Mouse (Mus musculus): ENCODE results near the gene Cend1.

The Cend1 gene

DNA sequence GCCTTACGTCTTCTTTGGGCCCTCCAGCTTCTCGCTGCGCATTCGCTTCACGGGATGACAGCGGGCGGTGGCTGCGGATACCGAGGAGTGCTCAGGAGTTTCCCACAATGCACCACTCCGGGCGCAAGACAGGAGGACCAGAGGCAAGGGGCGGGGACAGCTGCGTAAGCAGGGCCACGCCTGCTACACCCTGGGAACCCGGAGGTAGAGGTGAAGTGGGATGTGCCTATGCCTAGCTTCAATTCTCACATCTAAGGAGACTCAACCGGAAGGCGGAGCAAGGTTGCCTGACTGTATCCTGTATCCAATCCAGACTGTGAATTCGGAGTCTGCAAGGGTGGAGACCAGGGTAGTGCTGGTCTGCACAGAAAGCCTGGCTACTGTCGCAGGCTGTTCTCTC is at the start of gene Cend1:
Cend1 (minus strand) TSS at position 182 of the 400 bp plus-strand sequence.
- DNase-seq (ENCODE audit: low read depth) = no peak

DNA sequence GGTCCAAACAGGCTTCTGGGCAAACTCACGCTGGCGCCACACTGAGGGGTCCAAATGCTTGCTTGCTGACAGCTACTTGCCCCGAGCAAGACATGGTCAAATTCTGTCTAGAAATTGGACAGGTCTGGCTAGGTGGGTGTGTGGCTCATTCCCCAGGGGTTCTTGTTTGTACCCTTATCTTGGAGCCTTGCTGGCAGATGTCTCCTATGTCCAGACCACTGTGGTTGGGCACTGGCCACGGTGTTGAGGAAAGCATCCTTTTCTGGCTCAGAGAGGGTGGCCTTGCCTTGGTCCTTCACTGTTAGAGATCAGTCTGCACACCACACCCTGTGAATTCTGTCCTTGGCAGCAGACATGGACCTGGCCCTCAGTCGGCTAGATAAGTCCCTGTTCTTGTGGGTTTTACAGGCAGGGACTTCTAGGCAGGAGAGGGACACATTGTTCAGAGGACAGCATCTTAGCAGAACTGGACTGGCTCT is 49.0 kb upstream of the Cend1 start:
- DNase-seq (ENCODE audit: low read depth) = peak; percentile 17

DNA sequence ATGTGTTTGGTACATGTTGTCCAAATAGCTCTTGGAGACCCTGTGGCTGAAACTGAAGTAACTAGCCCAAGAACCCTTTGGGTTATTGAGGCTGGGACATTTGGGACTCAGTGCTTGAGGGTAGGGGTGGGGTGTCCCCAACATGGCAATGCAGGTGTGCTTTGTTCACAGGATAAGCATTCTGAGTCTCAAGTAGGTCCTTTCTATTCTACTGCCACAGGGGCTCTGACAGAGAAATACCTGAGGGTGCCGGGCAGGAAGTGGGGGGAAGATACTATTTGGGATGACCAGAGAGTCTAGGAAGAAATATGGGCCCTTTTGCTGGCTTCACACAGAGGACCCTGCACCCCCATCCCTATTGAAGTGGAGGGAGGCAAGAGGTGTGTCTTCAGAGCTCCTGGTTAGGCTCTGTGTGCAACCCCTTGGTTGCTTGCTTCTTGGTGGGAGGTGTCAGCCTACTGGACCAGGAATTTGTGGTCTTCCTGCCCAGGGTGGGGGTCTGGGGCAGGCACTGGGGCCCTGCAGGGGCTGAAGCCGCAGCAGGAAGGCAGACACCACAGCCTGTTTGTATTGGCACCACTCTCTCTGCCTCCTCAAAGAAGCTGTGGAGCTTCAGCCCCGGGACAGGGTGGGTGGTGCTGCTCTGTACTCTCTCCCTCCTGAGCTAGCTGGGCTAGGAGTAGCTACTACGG is 48.4 kb upstream of the Cend1 start:
- DNase-seq (ENCODE audit: low read depth) = peak; percentile 33

DNA sequence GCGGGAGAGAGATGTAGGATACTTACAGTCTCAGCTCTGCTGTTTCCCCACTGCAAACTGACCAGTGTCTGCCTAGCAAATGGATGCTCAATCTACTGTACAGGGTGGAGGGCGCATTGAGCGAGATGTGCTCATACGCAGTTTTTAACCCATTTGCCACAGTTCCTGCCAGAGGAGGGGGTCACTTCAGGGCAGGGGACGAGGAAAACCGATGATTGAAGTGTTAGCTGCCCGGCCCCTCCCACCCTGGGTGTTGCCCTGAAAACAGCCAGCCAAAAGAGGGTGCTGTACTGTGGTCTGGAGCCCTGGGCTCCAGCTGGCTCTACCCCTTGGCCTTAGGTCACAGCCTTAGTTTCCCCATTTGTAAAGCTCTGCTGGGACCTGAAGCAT is 47.7 kb upstream of the Cend1 start:
- DNase-seq (ENCODE audit: low read depth) = no peak

DNA sequence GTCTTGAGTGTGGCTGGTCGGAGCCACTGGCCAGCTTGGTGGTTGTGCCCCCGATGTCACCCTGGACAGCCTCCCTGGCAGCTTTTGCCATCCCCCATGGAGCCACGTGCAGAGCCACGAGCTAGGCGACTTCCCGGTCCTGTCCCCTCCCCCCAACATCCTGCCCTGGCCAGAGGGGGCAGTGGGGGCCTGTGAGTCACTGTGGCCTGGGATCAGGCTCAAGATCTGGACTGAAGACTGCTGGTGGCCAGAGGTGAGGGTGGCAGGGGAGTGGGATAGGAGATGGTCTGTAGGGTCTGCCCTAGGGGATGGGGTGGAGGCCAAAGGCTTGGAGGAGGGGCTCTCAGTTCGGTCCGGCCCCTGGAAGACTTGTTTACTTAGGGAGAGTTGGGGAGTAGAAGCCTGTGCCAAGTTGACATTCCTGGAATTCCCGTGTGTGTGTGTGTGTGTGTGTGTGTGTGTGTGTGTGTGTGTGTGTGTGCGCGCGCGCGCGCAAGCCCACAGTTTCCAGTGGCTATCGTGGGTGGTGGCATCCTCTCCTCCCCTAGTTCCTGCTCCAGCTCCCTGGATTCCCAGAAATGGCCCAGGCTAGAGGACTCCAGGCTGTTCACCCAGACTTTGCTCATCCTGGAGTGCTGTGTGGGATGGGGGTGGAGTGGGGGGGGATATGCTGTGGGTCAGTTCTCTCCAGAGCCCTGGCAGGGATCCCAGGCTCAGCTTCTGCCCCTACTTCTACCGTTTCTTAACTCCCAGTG is 47.1 kb upstream of the Cend1 start:
- DNase-seq (ENCODE audit: low read depth) = peak; percentile 48

DNA sequence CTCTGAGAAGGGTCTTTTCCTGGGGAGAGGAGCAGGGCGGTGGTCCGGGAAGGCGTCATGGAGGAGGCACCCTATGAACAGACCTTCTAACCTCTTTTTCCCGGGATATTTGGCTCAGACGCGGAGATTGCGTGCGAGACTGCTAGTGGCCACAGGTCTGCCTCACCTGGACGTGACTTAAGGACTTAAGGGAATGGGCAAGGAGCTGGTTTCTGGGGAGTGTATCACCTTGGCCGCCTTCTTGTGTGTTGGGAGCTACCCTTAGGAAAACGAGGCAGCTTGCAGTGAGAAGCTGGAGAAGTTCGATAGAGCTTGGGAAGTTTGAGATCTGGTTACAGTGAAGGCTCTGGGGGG is 46.5 kb upstream of the Cend1 start:
- DNase-seq (ENCODE audit: low read depth) = peak; percentile 38

DNA sequence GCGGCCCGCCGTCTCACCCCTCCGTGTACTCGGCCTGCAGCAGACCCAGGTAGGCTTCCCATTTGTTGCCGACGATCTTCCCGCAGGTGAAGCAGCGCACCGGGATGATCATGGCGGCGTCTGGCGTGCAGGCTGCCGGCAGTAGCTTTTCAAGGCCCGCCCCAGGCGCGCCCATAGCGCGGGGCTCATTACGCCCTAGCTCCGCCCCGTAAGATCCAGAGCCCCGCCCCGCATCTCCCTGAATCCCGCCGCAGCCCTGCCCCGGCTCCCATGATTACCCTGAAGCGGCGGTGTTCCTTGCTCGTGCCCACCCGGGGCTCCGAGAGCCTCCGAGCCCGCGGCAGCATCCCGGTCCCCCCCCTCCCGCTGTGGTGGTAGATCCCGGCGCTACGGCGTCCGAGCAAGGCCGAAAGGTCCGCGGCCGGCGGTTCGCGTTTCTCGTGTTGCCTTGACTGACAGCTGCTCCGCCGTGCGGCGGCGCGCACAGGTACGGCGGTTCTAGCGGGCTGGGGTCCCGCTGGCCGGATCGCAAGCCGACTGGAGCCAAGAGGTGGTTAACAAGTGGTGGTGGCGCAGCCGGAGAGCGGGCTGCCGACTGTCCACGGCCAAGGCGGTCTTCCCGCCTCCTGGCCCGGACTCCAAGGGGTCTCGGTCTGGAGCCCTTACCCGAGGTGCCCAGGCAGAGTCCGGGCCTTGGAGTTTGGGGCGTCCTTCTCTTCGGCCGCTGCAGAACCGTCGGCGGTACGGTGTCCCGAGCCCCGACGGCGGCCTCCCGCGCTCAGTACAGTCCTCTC is 45.9 kb upstream of the Cend1 start, which contains the start of the genes Polr2l and Tspan4:
Polr2l (minus strand) TSS at position 122 of the 794 bp plus-strand sequence.
Tspan4 (plus strand) TSS at position 230 of the 794 bp plus-strand sequence.
- DNase-seq (ENCODE audit: low read depth) = peak; percentile 93

DNA sequence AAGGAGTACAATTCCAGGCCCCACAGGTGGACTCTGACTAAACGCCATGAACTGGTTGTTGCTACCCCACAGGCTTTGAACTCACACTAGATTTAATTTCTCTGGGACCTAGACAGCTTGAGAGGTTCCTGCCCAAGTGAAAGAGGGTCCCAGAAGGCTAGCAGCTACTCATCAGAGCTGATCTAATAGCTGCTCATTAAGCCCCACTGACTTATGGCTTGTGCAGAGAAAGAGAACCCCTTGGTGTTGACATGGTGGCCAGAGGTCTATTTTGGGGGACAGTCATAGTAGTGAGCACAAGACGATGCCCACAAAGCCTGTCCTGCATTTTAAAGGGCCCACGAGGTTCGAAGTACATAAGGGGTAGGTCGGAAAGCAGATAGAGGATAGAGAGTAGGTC is 44.9 kb upstream of the Cend1 start:
- DNase-seq (ENCODE audit: low read depth) = no peak

DNA sequence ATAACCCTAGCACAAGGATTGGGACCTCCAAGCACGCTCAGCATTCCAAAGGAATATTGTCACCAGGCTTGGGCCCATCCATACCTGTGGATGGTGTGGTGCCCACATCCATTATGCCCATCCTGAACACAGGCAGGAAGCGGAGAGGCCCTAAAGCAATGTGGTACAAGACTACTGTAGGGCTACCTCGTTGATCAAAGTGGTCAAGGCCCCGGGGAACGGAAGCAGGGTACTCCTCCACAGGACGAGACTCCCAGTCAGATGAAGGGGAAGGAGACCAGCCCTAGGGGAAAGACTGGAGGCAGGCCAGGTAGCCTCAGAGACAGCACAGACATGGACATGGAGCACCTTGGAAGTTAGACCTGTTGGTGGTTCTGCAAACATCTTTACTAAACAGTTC is 43.5 kb upstream of the Cend1 start:
- DNase-seq (ENCODE audit: low read depth) = no peak

DNA sequence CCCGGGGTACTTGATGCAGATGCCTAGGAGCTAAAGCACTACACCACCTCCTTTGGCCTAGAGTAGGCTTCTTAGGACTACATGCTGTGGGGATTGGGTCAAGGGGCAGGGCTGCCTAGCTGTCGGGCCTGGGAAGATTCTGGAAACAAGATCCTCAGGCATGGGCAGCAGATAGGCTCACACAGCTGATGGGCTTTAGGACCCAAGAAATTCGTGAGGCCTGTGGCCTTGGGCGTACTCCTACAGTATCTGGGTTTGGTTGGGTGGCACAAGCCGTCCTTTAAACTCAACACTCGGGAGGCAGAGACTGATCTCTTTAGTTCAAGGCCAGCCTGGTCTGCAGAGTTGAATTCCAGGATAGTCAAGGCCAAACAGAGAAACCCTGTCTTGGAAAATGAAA is 42.9 kb upstream of the Cend1 start:
- DNase-seq (ENCODE audit: low read depth) = no peak

DNA sequence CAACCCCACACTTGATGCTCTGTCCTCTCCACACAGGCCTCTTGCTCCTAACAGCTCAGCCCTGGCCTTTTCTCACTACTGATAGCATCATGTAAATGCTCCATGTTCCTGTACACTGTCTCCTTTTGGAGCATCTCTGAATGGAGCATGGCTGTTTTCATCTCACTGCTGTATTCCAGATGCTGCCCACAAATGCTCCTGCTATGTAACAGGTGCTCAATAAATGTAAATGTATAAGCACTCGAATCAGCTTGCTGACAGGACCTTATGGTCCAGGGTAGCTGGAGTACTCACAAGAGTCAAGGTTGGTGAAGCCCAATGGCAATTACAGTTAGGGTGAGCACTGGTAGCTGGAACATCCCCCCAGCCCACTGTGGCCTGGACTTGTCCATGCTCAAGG is 41.9 kb upstream of the Cend1 start:
- DNase-seq (ENCODE audit: low read depth) = no peak

DNA sequence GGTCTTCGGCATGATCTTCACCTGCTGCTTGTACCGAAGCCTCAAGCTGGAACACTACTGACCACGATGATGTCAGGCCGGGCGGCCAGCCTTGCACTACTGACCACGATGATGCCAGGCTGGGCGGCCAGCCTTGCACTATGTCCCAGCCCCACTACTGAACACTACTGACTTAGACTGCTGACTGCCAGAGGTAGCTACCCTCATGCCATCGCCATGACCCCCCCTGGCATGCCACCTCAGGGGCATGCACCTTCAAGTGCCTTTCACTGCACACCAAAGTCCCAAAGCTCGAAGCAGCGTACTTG is 41.3 kb upstream of the Cend1 start:
- DNase-seq (ENCODE audit: low read depth) = no peak

DNA sequence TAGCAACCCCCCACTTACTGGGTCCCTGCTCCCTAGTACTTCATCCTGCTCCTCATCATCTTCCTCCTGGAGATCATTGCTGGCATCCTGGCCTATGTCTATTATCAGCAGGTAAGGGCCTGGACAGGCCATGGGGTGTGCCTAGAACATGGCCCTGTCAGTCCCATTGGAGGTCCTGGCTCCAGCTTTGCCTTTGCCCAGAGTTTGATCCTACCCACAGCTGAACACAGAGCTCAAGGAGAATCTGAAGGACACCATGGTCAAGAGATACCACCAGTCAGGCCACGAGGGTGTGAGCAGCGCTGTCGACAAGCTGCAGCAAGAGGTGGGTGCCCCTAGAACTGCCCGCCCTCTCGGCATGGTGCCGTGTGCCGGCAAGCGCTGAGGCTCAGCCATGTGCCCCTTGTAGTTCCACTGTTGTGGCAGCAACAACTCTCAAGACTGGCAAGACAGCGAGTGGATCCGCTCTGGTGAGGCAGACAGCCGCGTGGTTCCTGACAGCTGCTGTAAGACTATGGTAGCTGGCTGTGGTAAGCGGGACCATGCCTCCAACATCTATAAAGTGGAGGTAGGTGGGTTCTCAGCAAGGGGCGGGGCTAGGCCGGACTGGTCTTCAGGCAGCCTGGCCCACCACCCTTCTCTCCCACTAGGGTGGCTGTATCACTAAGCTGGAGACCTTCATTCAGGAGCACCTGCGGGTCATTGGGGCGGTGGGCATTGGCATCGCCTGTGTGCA is 40.8 kb upstream of the Cend1 start:
- no peak for DNase-seq (ENCODE audit: low read depth)

DNA sequence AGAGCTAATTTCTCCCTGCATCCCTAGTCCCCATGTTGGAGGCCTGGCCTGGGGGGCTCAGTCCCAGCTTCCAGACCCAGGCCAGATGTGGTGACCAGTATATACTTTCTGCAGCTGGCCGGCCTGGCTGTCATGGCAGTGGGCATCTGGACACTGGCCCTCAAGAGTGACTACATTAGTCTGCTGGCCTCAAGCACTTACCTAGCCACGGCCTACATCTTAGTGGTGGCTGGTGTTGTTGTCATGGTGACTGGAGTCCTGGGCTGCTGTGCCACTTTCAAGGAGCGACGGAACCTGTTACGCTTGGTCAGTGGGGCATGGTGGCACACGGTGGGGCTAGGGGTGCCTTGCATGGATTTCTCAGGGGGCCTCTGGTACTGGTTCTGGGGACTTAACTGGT is 40.1 kb upstream of the Cend1 start:
- peak; percentile 16 for DNase-seq (ENCODE audit: low read depth)

DNA sequence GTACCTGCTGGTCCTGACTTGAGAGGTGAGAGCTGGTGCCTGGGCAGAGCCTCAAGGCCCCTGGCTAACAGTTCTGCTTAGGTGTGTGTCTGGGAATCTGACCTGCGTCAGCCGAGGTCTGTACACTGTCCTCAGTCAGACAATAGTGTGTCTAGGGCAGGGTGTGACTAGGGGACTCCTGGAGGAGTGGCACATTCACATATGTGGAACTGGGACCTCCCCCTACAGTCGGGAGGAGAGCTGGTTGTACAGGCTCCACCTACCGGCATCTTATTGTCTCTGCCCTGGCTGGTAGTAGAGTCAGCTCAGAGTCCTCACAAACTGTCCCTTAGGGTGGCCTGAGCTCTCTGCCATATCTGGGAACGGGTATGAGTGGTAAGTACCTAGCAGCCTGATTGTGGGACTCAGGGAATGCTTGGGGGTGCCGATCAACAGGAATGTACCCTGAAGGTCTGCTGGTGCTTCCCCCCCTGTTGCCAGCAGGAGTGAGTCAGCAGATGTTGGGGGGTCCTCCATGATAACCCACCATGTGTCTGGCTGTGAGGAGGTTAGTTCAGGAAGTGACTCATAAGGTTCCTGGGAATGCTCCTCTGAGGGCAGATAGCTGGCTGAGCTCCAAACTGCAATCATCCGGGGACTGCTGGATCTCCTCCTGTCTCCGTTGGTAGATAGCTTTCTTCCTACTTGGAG is 39.4 kb upstream of the Cend1 start:
- peak; percentile 68 for DNase-seq (ENCODE audit: low read depth)

DNA sequence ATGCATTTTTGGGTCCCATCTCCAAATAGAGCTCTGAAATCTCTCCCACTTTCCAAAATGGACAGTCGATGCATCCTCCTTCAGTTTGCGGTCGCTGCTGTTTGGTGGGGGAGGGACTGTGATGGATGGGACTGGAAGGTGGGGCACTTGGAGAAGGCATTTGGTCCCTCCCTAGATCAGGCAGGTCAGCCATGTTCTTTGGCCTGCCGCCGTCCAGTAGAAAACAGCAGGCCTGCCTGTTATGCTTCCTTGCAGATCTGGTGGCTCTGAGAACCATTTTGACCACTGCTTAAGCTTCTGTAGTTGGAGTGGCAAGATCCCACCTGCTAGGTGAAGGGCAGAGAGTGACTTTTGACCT is 38.9 kb upstream of the Cend1 start:
- no peak for DNase-seq (ENCODE audit: low read depth)

DNA sequence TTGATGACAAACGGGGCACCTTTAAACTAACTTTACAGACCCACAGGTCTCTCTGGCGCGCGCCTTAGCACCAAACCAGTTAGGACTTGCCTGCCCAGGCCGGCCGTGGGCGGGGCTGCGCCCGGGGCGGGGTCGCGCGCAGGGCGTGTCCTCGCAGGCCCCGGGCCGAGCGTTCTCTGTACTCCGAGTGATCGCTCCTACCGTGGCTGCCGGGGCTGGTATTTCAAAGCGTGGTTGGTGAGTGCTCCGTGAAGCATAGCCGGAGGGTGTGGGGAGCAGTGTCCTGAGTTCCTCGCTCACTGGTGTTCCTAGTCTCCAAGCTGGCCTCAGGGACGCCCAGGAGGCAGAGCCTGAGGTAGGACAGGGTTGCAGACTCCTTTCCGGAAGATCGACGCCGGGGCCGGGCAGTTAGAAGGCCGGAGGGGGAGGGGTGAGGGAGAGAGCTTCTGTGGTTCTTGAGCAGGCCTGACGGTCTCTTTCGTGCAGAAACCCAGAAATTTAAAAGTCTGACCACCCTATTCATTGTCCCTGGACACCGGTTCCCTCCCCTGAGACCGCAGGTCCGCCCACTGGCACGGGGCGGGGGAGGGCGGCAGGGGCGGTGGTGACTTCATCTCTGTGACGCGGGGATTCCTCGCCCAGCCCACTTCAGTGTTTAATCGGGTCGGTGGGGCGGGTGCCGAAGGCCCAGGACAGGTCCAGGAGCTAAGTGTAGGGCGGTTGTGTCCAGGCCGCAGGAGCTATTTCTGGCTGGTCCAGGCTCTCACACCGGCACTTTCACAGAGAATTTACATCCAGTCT is 38.1 kb upstream of the Cend1 start, which contains the start of gene Cd151:
Cd151 (plus strand) TSS at position 163 of the 801 bp plus-strand sequence.
- peak; percentile 73 for DNase-seq (ENCODE audit: low read depth)

DNA sequence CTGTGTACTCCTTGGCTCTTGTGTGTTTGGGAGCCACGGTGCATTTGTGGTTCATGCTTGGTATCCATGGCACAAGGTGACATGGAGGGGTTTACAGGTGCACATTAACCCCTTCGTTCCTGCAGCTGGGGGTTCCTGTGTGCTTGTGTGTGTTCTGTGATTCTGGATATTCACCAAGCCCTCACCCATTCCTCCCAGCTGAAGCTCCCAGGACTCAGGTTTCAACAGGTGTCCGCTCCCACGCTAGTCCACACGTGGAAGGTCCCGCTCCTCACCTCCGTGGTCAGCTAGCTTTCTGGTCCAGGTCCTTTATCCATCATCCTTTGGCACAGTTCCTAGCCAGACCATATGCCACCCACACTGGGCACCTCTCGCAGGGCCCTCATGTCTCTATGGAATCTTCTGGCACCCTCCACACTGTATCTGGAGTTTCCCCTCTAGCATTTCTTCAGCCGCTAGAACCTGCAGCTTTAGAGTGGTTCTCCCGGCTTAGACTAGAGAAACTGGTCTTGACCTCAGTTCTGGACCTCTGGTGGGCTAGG is 37.4 kb upstream of the Cend1 start:
- DNase-seq (ENCODE audit: low read depth) = no peak

DNA sequence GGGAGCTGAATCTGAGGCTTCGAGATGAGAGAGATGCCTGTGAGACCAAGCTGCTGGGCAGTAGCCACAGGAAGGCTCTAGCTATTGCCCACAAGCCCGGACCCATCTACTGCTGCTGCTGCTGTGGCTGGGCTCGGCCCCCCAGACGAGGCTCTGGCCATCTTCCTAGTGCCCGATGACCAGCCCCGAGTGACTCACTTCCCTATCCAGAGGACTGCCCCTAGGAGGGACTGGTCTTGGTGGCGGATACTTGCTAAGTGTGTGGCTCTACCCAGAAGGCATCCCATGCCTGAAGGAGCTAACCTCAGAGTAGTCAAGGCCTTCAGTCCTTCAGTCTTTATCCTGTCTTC is 36.7 kb upstream of the Cend1 start:
- no peak for DNase-seq (ENCODE audit: low read depth)

DNA sequence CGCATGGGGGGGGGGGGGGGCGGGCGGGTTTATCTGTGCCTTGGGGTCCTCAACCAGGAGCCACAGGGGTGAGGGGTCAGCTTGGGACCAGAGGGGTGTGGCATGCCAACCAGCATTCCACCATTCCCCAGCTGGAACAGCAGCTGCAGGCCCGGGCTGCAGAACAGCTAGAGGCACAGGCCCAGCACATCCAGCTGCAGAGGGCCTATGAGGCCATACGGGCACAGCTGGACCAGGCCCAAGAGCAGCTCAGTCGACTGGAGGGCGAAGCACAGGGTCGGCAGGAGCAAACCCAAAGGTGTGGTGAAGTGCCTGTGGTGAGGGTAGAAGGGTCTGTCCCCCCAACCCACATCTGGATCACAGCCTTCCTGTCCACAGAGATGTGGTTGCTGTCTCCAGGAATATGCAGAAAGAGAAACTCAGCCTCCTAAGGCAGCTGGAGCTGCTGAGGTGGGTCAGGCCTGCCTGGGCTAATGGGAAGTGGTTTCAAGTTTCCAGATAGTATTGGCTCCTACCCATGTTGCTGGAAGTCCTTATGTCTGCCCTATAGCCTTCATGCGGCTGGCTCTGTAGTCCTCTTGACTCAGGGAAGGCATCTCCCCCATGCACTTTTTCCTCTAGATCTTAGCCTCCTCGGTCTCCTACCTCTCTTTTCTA is 36.2 kb upstream of the Cend1 start:
- DNase-seq (ENCODE audit: low read depth) = no peak
